Mouse (Mus musculus): ENCODE measurements at regions not wholly inside any gene's neighbourhood (a gene's known extent, or its start where the extent isn't known, plus 50 kb on each side); places are given as distances from the start of the nearest gene placed in this dataset.

DNA sequence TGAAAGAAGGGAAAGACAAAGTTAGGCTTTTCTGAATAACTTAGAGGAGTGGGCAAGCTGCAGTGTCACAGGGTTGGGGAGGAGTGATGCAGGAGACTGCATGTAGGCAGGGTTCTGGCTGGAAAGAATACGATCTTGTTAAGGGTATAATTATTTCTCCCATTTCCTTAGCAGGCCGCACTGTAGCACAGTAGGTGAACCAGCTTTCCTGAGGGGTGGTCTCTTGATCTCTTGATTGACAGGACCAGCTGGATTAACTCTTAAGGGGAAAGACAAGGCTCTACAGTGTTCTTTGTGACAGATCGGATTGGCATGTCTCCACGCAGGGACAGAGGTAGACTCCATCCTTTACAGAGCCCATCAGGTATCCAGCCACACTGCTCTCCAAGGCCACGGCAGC, 54.5 kb upstream of the Meis1 start:
- DNase-seq: no peak

DNA sequence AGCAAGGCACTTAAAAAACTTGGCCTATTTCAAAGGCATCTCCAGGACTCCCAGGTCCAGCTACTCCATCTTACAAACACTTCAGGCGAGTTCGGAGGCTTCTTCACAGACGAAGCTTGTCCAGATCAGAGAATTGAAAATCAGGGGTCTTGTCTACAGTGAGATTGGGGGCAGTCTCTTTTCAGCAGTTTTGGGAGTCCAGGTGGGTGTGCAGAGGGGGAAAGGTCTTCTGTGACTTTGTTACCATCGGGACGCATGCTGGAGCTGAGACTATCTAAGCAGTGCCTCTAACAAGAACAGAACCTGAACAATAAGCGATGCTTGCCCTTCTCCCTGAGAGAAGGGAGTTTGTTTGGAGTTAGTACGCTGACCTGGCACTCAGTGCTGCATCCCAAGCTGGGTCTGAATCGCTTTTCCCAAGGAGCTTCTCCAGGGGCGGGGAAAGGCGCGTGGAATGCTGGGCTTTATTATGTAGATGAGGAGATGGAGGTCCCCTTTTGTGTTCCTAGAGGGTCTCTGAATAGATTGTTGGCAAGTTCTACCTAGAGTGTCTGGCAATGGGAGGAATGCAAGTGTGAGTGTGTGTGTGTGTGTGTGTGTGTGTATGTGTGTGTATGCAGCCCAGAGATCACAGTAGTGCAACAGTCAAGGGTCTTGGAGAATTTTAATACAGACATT, 55.2 kb upstream of the Meis1 start:
- no peak for DNase-seq

DNA sequence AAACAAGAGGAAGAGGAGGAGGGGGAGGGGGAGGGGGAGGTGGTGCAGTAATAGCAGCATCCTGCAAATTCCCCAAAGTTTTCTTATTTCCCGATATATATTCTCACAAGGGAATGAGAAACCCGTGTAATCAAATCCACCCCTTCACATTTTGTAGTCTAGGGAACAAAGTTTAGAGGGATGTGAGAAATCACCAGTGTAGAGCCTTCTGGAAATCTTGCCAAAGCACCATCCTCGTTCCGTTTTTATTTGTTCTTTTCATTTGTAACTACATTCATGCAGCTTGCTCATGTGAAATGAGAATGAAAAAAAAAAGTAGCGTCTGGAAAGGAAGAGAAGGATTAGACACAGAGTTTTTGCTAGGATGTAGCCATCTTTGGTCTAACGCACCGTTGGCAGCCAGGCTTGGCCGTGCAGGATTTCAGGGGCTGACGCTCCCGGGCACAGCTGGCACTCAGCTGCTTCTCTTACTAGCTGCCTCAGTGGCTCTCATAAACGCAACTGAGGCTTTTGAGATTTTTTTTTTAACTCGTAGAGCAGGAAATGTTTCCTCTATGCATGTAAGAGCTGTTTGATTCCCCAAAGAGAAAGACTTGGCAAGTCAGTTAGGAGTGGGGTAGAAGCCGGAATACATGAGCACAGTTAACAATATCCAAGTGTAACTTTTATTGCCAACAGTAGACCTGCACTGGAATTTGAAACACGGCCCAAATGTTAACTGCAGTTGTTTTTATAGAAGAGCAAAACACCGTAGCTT, 72.5 kb upstream of the Meis1 start:
- no peak for DNase-seq

DNA sequence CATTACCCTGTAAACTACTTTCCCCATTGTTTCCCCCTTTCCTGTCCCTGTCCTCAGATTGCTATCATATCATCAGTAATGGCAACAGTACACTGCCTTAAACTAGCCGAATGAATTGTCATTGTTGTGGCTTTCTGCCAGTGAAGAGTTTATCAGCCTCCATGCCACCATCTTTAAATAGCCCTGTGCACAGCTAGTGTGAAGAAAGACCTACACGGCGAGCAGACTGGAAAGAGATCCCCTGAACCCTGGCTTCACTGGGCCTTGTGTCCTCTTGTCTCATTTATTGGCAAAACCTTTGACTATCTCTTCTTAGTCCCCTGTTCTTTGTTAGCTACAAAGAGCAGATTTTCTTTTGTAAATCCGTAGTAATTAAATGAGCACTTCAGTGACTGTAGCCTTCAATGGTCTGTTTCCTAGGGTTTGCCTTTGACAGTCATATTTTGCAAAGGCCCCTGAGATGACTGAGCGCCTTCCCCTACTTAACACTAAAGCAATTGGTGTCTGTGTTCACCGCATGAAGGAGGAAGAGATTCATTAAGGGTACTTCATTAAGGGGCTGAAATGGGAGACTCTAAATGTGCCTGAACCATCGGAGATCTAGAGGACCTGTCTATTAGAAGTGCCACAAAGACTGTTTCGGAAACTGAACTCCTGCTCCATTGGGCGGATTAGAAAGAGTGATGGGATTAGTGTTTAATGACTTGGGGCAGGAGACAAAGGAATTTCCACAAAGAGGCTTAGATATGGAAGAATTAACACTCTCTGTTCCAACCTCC, 74.4 kb upstream of the Meis1 start:
- no peak for DNase-seq

DNA sequence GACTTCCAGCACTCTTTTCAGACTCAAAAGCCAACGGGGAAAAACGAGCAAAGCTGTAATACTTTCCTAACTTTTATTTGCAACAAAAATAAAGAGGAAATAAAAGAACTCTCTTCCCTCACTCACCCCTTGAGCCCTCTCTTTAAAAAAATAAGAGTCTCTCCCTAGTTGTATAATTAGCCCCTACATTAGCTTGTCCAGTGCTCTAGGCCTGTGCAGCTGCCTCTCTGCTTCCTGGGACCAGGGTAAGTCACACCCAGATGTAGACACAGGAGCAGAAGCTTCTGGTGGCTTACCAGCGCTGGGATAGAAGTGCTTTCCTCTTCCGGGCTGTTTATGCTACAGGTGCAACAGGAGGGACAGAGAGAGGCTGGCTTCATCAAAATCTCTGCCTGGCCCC, 75.0 kb upstream of the Meis1 start:
- no peak for DNase-seq

DNA sequence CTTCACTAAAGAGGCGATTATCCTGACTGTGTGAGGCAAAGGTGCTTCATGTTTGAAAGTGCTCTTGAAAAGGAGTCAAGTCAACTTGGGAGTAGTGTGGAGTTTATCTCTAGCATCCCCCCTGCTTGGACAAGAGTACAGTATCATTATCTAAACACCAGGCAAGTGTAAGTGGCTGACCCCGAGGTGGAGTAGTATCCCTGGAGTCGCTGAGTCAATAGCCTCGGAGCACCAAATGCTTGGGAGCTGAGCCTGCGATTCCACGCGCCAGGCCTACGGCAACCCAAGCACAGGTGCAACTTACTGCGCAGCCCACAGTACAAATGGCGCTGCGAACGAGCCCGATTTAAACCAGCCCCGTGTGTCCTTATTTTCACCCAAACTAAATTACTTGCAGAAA, 75.4 kb upstream of the Meis1 start:
- DNase-seq: no peak

DNA sequence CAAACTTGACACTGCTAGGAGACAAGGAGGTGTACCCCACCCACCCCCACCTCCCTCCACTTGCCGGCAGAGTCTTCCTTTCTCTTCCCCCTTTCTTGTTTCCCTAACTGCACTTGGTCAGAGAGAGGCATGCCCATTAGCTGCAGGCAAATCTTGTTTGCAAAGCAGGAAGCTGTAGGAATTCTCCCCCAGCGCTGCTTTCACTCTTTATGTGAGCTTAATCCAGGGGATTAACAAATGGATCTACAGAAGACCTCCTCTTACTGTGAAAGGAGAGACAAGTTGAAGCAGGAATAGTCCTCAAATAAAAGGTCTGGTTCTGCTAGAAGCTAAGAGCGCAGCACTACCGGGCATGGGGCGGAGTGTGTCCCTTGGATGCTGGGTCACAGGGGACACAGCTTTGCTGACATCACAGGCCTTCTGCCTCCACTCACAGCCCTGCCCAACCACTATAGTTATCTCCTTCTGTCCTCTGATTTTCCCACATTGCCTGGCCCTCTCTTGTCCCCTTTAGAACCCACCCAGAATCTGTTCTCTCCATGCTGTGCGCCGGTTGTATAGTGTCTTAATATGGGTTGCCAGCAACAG, 84.3 kb upstream of the Meis1 start:
- no peak for DNase-seq

DNA sequence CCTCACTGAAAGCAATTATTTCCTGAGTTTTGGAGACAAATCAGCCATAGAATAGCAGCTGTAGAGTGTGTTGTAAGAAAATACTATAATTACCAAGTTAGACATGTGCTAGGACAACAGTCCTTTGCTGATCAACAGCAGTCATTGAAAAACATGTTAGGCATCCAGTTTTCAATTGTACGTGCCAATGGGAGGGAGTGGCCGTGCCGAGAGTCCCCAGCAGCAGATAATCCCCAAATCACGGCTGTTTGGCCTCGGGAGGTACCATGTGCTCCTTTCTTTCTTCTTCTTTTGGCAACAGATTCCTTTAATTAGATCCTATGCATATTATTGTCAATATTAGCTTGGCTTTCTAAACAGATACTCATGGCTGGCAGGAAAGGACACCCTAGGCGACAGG, 88.4 kb upstream of the Meis1 start:
- DNase-seq: no peak

DNA sequence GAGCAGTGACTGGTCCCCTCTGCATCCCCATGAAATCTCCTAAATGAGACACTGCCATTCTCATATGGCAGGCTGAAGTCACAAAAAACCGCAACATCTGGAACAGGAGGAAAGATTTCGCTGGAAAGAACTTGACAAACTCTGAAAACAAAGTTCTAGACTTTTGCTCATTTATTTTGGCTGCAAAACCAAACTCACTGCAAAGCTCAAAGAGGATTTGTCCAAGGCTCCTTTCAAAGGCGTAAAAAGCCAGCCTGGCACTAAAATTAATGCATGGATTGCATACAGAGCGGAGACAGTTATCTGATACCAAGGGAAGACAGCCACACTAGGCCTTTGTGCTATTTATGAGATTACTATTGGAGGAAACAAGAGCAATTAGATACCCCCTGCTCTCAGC, 90.3 kb upstream of the Meis1 start:
- DNase-seq: no peak

DNA sequence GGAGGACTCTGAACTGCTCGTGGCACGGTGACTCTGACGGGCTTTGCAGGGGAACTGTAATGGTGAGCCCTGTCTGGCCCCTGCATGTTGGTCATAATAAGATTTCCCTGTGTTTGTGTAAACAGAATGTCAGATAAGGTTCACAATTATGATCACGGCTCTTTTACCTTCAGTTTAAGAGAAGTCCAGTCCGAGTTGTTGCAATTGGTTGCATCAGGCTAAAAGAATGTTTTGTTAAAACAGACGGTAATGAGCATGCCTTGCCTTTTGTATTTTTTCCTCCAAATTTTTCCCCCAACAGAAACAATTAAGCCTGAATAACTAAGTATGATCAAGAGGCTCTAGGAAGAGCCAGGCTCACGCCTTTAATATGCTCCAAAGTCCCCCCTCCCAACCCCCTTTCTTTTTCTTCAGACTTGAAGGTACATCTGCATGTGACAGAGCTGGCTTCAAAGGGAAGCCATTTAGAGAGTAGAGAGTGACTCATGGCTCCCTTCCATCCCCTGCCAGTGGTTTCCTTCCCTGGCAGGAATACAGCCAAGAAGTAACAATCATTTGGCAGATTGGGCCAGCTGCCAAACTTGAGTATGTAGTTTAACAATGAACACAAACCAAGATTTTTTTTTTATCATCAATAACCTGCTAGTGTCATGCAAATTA, 93.3 kb upstream of the Meis1 start:
- peak; percentile 81 for DNase-seq

DNA sequence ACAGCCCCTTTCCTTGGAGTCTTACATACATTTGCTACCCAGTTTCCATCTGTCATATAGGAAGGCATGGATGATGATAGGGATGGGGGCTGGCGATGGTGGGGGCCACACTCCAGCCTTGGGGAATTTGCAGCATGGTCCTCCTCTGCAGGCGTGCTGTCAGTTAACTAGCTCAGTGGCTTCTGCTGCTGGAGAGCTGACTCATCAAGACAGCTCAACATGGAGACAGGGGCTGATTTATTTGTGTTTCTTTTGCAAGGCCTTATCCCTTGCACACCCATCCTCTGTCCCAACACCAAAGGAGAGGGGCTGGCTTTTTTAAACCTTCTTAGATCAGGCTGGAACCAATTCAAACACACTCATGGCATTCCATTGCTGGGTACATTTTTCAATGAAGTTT, 98.3 kb upstream of the Meis1 start:
- peak; percentile 12 for DNase-seq

DNA sequence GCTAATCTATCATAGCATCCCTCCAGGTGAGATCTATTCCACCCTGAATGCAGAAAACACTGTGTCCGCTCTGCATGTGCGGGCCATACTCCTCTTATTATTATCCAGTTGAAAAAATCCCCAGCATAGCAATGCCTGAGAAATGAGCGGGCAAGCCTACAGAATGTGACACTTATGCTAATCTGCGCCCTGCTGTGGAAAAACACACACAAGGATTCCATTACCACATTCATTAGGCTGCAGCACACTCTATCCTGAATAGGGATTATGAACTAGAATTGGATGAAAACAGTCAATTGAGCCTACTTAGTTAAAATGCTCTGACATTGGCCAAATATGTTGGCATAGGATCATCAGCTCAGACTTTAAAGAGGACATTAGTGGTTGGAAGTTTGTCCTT, 99.5 kb upstream of the Meis1 start:
- DNase-seq: no peak

DNA sequence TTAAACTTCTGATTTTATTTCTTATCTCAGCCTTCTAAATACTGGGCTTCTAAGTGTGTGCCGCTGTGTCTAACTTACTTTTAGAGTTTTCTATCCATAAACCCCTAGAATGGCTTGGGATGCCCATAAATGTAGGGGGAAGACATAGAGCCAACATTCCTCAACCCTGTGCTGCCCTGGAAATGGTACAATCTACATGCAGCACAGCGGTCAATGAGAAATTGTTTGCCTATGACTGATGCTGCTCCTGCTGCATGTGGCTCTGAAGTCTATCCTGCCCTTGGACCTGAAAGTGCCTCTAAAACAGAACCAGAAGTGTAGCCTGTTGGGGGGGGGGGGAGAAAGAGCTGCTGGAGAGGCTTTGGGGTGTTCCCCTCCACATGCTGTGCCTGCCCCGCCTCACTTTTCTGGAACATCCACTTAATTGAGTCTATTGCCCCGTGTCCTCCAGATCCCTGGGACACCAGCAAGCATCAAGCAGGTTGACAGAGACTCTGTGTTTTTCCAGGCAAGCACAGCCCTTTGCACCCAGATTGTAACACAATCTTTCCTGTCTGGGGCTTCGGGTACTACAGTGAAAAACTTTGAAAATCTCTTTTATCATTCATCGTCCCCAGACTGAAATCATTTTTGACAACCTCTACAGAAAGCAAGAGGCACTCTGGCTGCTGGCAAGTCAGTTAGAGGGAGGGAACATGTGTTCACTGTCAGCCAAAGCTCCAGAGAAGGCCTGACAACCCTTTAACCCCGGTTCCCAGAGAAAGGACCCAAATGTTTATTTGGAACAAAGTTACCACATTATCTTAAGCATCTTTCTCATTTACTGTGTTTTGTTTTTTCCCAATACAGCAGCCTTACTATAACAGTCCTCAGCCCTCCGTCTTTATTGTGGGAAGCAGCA, 101.4 kb upstream of the Meis1 start:
- no peak for DNase-seq

DNA sequence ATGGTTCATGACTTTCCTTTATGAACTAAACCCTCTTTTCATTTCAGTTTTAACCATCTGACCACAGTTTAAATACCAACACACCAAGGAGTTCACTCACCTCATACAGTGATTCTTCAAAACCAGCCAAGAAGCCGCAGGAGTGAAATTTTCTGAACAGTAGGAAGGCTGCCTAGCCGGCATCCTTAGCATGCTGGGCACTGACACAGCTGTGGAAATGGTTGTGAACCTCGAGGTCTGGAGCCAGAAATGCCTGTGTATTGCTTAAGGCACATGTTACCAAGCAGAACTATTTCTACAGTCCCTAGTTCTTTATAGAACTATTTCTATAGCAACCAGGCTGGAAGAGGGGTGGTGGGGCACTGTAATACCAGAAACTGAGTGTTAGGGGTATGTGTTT, 102.1 kb upstream of the Meis1 start:
- DNase-seq: no peak

DNA sequence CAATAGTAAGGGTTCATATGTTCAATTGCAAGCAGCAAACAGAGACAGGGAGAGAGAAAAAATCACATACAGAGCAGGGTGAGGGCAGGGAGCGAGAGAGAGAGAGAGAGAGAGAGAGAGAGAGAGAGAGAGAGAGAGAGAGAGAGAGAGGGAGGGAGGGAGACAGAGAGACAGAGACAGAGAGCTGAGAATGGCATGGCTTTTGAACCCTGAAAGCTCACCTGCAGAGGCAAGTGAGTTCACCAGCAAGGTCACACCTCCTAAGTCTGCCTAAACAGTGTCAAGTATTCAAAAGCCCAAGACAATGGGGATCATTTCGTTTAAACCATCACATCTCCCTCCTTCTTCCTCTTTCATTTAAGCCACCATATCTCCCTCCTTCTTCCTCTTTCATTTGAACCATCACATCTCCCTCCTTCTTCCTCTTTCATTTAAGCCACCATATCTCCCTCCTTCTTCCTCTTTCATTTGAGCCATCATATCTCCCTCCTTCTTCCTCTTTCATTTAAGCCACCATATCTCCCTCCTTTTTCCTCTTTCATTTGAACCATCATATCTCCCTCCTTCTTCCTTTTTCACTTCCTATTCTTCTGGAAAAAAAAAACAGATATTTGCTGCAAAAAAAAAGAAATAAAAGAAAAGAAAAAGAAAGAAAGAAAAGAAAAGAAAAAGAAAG, 116.7 kb upstream of the Meis1 start:
- DNase-seq: no peak

DNA sequence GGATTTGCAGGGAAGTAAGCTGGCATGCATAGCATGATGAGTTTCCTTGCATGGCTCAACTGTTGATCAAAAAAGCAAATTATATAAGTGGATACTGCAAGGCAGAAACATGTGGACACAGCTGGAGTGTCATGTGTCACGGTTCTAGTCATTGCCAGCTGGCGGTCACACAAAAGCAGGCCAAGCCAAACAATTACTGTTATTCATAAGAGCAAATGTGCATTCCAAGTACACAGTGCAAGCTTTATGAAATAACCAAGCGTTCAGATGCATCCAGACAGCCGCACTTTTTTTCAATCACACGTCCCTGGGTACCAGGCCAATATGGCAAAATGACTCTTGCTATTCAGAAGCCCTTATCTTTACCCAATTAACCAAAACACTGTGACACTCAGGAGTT, 119.6 kb upstream of the Meis1 start:
- peak; percentile 17 for DNase-seq

DNA sequence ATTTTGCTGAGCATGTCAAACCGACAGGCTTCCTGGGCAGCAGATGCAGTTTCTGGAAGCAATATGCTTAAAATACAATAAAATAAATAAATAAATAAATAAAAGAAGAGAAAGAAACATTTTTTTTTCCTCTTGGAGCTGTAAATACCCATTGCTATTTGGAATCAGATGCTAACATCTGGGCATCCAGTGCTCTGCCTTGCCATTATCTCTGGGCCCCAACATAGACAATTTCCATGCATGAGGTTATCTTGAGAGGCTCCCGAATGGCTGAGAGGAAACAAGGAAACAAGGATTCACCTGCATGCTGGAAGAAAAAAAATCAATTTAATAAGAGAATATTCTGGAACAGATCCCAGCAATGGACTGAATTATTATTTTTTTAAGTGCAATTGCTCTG, 120.0 kb upstream of the Meis1 start:
- DNase-seq: no peak

DNA sequence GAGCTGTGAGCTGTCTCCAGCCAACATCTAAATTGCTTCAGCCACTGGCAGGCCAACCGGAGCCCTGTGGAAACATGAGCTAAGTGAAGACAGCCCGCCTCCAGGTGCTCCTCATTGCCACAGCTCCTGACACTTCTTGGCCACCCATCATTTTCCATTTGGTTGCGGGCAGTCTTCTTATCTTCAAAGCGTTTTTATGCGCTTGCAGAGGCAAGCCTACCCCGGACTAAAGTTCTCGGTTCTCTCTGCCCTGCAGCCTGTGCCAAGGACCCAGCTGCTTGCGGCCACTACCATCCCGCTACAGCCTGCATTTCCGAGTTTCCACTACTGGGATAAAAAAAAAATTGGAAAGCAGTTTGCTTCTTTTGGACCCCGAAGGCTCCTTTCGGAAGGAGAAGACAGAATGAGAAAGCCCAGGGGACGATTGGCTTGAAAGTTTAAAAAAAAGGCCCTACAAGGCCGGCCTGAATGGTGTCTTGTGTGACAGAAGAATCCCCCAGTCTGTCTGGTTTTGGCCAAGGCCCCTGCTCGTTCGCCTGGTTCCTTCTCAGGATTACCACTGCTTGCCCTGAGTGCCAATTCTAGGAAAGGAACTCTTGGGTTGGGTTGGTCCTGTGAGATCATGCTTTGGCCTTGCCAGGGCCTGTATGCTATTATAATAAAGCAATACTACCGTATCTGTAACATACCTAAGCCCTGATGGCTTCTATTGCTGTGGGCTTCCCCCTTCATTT, 124.6 kb upstream of the Meis1 start:
- DNase-seq: no peak

DNA sequence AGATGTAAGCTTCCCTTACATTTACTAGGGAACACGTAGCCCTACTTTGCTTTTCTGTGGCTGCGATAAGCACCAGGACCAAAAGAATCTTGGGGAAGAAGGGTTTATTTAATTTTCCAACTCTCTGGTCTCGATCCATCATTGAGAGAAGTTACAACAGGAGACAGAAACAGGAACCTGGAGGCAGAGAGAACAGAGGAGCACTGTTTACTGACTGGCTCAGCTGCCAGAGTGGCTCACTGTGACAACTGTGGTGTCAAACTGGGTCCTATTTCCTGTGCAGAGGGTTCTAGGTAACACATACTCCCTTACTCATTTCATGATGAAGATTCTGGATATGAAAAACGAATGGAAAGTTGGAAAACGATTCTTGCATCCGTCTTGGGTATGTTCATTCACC, 125.7 kb upstream of the Meis1 start:
- no peak for DNase-seq

DNA sequence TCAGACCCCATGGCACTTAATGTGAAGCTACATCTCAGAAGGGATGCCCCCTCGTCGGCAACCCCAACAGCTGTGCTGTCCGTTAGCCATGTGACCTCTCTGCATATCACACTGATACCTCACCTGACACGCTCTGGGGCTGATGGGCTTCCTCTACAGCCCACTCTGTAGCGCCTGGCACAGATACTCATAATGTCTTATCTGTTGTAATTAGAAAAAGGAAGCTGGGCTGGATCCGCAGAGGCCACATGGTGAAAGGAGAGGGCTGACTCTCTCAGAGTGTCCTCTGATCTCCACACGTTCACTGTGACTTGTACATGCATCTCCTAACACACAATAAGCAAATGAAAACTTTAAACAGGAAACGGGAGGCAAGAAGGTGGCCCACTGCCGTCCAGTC, 126.5 kb upstream of the Meis1 start:
- no peak for DNase-seq

All from adrenal gland, postnatal 25 days (tissue).